Mouse (Mus musculus) embryonic facial prominence, embryonic 12.5 days (tissue): Measurements from ENCODE around the gene Fam198a. TPM values are rescaled to one million over a fixed set of nuclear protein-coding genes. Genes with fewer than 3 reads are reported as not detected.

ENCODE experiments used
- ATAC-seq: fragments of 200-750 bp; cut with Nextera tagmentation; 2 replicates; pipeline ENCODE4 v1.8.0; 2017; ENCODE audit not compliant: insufficient number of reproducible peaks, insufficient read depth, low FRiP score, low TSS enrichment
- H3K27ac ChIP-seq: fragments of 300-500 bp; sonication (generic); 2 replicates; pipeline ENCODE4 v1.5.1; 2016; ENCODE audit warnings: mild to moderate bottlenecking
- H3K27me3 ChIP-seq: fragments of 300-500 bp; sonication (generic); 2 replicates; pipeline ENCODE4 v1.6.1; 2016; ENCODE audit warnings: mild to moderate bottlenecking, moderate library complexity
- H3K36me3 ChIP-seq: fragments of 300-500 bp; sonication (generic); 2 replicates; pipeline ENCODE4 v1.6.1; 2016; ENCODE audit warnings: mild to moderate bottlenecking
- H3K4me1 ChIP-seq: fragments of 300-500 bp; sonication (generic); 2 replicates; pipeline ENCODE4 v1.6.1; 2016
- H3K4me2 ChIP-seq: fragments of 300-500 bp; sonication (generic); replicated peaks from 2 replicates; pipeline ENCODE4 v1.6.1; 2016; ENCODE audit warnings: mild to moderate bottlenecking, moderate library complexity
- H3K4me3 ChIP-seq: fragments of 300-500 bp; sonication (generic); 2 replicates; pipeline ENCODE4 v1.5.1; 2016; ENCODE audit warnings: mild to moderate bottlenecking
- H3K9ac ChIP-seq: fragments of 300-500 bp; sonication (generic); 2 replicates; pipeline ENCODE4 v1.6.1; 2016; ENCODE audit warnings: mild to moderate bottlenecking, moderate library complexity
- H3K9me3 ChIP-seq: fragments of 300-500 bp; sonication (generic); 2 replicates; pipeline ENCODE4 v1.6.1; 2016; ENCODE audit warnings: mild to moderate bottlenecking, moderate library complexity
- WGBS: fragments of 180-500 bp; shearing (Covaris S2); methylation state at CpG from one replicate; pipeline ENCODE4 v1.1.7; 2016; 5-methylcytosine and 5-hydroxymethylcytosine counted together
- polyA plus RNA-seq: library from polyadenylated mRNA; unstranded; fragments of >200 nt; fragmentation: Nextera tagmentation; extraction: Ambion mirVana; gene quantifications from 2 replicates; pipeline ENCODE4 v1.2.1, GENCODE M21; 2016

Gene Fam198a
- polyA plus RNA-seq, 1 experiment from 2014 or later = 2.1 TPM

DNA sequence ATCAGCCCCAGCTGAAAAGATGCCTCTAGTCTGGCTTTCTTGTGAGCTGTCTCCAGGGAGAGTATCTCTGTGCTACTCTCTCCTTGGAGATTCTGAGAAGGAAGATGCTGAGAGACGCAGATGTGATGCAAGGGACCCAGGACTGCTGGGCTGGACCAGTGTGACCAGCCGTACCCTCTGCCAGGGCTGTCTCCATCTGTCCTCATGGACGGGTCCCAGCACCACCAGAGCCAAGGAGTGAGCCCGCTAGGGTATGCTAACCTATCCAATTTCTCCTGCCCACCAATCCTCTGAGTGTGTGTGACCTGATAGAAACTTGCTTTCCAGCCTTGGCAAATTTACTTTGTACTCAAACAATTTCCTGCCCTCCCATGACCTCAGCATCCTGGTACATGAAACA lies 38.0 kb upstream of the Fam198a start:
- H3K4me1 ChIP-seq = no peaks in the 10 kb centered on the region
- no peak overlapping the region for H3K4me3 ChIP-seq
- H3K4me2 ChIP-seq = no peak overlapping the region
- WGBS = 81% methylated on average over 4 of the region's 4 CpGs
- H3K9me3 ChIP-seq = no peaks in the 10 kb centered on the region
- H3K9ac ChIP-seq = no peak overlapping the region
- H3K36me3 ChIP-seq = no peaks in the 10 kb centered on the region
- no peak for ATAC-seq
- H3K27ac ChIP-seq = no peak overlapping the region
- no peaks in the 10 kb centered on the region for H3K27me3 ChIP-seq

DNA sequence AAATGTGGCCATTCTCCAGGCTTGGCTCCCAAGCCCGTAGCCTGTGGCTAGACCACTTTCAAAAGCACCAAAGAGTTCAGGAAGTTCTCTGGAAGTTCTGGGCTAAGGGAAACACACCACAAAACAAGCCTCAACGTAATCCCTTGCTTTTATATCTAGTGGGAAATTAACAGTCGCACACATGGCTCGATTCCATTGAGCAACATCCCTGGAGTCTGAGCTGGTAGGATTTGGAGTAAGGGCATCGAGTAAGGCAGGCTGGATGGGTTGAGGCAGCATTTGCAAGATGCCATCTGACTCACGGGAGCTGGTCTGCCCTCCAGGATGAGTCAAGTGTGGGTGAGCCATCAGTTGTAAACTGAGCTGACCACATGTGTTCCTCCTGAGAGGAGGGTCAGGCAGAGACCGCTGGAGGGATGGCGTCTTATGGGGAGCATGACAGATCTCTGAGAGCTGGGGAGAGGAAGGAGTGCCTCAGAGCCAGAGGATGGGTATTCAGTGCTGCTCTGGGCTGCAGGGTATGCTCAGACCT lies 36.5 kb upstream of the Fam198a start:
- Histone ChIP-seq H3K9me3 (no peaks in the 10 kb centered on the region), H3K4me2 (no peak overlapping the region), H3K27ac (no peak overlapping the region), H3K36me3 (no peaks in the 10 kb centered on the region), H3K4me1 (no peaks in the 10 kb centered on the region), H3K27me3 (no peaks in the 10 kb centered on the region), H3K9ac (no peak overlapping the region), H3K4me3 (no peak overlapping the region)
- ATAC-seq = no peak
- WGBS = 75% methylated on average over 8 of the region's 8 CpGs

DNA sequence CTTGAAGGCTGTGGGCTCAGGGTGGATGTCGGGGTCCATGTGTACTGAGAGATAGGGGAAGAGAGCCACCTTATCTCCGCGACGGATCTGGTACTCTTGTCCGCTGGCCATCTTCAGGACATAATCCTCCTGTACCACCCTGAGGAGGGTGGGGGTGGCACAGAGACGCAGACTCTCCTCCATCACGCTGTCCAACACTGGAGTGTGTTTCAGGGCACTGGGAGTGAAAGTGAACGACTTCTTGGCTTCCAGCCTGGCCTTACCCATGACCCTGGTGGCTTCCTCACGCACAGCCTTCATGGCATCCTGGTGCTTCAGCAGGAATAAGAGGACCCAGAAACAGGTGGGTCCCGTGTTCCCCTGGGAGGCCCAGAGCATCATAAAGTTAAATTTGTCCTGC lies 35.7 kb upstream of the Fam198a start:
- H3K27ac ChIP-seq = no peak overlapping the region
- no peak for ATAC-seq
- no peak overlapping the region for H3K4me2 ChIP-seq
- H3K9ac ChIP-seq = no peak overlapping the region
- H3K4me3 ChIP-seq = no peak overlapping the region
- no peaks in the 10 kb centered on the region for H3K27me3 ChIP-seq
- 91% methylated on average over 10 of the region's 10 CpGs for WGBS
- no peaks in the 10 kb centered on the region for H3K4me1 ChIP-seq
- H3K36me3 ChIP-seq = no peaks in the 10 kb centered on the region
- no peaks in the 10 kb centered on the region for H3K9me3 ChIP-seq

DNA sequence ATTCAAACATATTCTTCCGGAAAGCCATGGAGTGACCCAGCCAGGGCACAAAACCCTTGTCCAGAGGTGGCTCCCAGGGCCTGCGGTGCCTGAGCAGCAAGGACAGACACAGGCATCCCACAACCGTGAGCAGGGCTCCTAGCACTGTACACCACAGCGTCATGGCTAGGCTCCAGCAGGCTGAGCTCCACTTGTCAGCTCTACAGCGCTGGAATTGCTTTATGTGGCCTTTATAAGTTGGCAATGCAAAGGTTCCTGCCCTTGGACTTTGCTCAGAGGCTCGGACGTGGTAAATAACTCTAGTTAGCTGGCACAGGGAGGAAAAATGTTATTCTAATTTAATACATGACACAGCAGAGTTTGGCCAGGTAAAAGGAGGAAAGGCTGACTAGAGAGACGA lies 34.7 kb upstream of the Fam198a start, which contains the start of gene Cyp8b1:
TSS of gene Cyp8b1 (minus strand) at position 204 of the 400 bp plus-strand sequence.
- Histone ChIP-seq H3K36me3 (no peaks in the 10 kb centered on the region), H3K27me3 (no peaks in the 10 kb centered on the region), H3K27ac (no peak within 1 kb of the TSS), H3K9me3 (no peaks in the 10 kb centered on the region), H3K4me2 (no peak within 1 kb of the TSS), H3K4me3 (no peak within 1 kb of the TSS), H3K9ac (no peak within 1 kb of the TSS), H3K4me1 (no peaks in the 10 kb centered on the region)
- WGBS = 82% methylated on average over 8 of the region's 8 CpGs
- no peak for ATAC-seq

DNA sequence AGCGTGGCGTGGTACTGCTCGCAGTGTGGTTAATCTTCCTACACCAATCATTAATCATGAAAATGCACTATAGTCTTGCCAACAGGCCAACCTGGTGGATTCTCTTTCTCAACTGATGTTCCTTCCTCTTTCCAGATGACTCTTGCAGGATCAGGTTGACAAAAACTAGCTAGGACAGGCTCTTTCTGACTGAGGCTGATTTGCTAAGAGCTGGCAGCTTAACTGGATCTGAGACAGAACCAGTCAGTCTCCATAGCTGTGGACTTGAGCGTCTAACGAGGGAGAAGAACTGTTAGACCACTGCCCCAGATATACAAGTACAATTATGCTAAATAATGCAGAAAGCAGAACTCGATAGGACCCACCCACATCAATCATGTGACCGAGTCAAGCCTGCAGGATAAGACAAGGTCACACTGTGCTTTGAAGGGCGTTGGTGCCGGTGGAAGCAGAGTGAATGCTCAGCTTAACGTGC lies 31.7 kb upstream of the Fam198a start:
- Histone ChIP-seq H3K27me3 (no peaks in the 10 kb centered on the region), H3K9ac (no peak overlapping the region), H3K4me3 (no peak overlapping the region), H3K4me1 (no peaks in the 10 kb centered on the region), H3K27ac (no peak overlapping the region), H3K36me3 (no peaks in the 10 kb centered on the region), H3K4me2 (no peak overlapping the region), H3K9me3 (no peaks in the 10 kb centered on the region)
- 78% methylated on average over 10 of the region's 10 CpGs for WGBS
- no peak for ATAC-seq

DNA sequence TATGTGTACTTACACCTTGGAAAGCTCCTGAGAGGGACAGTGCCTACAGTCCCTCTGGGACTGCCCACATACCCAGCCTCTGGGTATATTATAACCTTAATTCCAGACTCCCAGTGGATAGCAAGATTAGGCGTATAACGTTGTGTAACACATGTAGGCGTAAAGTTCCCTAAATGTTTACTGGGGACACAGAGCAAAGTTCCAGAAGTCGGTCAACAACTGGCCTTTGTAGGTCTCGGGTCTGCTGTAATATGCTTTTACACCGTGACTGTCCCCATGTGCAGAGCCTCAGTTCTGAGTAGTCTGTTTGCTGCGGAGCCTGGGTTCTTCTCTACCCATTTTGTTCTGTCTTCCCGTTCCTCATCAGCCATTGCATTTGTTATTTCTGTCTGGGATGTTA lies 27.3 kb upstream of the Fam198a start:
- no peak for ATAC-seq

DNA sequence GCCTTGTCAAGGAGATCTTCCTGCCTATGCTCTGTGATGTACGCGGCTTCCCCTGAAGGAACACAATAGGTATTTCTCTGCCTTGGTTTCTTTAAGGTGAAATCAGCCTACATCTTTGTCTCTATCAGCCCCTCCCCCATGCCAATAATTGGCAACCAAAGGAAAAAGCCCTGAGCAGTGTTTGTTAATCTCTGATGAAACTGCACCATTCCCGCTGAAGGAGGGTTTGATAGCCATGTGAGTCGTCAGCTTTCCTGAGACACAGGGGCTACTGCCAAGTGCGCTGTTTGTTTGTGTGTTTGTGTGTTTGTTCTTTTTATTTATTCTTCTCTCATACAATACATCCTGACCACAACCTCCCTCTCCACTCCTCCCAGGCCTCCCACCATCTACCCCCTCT lies 26.9 kb upstream of the Fam198a start:
- H3K9ac ChIP-seq = no peak overlapping the region
- 89% methylated on average over 5 of the region's 5 CpGs for WGBS
- H3K4me3 ChIP-seq = no peak overlapping the region
- H3K36me3 ChIP-seq = no peaks in the 10 kb centered on the region
- H3K4me2 ChIP-seq = no peak overlapping the region
- ATAC-seq = no peak
- peaks cover 5% of the 10 kb centered on the region; the same call in 1 of the 2 replicates for H3K4me1 ChIP-seq
- no peaks in the 10 kb centered on the region for H3K27me3 ChIP-seq
- no peaks in the 10 kb centered on the region for H3K9me3 ChIP-seq
- H3K27ac ChIP-seq = no peak overlapping the region

More for the DNA sequence above, 27.3 kb upstream of the Fam198a start:
- H3K4me2 ChIP-seq = no peak overlapping the region
- no peaks in the 10 kb centered on the region for H3K27me3 ChIP-seq
- no peak overlapping the region for H3K27ac ChIP-seq
- H3K4me3 ChIP-seq = no peak overlapping the region
- H3K4me1 ChIP-seq = peaks cover 5% of the 10 kb centered on the region; the same call in 1 of the 2 replicates
- no peaks in the 10 kb centered on the region for H3K9me3 ChIP-seq
- 88% methylated on average over 8 of the region's 8 CpGs for WGBS
- H3K36me3 ChIP-seq = no peaks in the 10 kb centered on the region
- no peak overlapping the region for H3K9ac ChIP-seq

DNA sequence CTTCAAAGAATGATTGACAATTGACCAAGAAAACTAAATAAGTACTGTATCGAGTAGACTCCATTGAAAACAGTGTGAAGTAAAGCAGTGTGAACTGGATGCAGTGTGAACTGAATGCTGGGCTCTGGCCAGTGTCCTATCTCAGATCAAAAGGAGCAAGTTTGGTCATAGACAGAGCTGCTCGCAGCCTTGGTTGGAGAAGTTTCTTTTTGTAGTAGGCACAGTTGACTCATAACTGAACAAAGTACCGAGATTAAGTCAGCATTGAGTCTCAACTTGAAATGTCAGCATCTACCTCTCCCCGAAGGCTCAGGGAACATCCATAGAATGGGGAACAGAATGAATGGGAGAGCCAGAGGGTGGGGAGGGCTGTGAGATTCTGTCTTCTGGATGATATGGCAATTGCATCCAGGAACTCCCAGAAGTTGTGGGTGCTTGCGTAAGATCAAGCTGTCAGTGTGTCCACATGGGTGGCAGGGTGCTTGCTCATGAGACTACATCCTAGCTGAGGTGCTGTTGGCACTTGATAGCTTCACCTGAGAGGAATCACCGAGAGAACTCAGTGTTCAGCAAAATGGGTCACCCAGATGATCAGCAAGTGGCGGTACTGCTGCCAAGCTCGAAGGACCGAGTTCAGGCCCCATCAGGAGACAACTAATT lies 25.8 kb upstream of the Fam198a start:
- Histone ChIP-seq H3K9ac (no peak overlapping the region), H3K27ac (no peak overlapping the region), H3K4me2 (no peak overlapping the region), H3K36me3 (no peaks in the 10 kb centered on the region), H3K4me3 (no peak overlapping the region), H3K27me3 (no peaks in the 10 kb centered on the region), H3K9me3 (no peaks in the 10 kb centered on the region), H3K4me1 (peaks cover 5% of the 10 kb centered on the region; the same call in 1 of the 2 replicates)
- 93% methylated on average over 9 of the region's 9 CpGs for WGBS
- ATAC-seq = no peak

DNA sequence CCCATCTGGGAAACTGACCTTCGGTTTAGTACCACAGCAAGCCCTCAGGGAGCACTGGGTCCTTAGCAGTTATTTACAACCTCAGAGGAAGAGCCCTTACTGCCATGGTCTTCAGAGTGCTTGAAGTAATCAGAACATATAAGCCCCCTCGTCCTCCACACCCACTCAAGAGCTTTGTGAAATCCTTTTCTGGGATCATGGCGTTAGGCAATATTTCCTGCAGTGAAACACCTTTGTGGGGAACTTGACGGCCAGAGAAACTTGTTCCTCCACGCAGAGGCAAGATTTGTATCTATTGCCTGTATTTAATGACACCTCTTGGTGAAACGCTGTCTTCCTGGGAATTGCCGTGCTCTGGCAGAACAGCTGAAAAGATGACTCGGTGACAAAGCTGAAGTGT lies 24.8 kb upstream of the Fam198a start:
- WGBS = 74% methylated on average over 8 of the region's 8 CpGs
- Histone ChIP-seq H3K4me1 (peaks cover 5% of the 10 kb centered on the region; the same call in 1 of the 2 replicates), H3K9me3 (no peaks in the 10 kb centered on the region), H3K4me3 (no peak overlapping the region), H3K27me3 (no peaks in the 10 kb centered on the region), H3K9ac (no peak overlapping the region), H3K27ac (no peak overlapping the region), H3K4me2 (no peak overlapping the region), H3K36me3 (no peaks in the 10 kb centered on the region)
- ATAC-seq = no peak

DNA sequence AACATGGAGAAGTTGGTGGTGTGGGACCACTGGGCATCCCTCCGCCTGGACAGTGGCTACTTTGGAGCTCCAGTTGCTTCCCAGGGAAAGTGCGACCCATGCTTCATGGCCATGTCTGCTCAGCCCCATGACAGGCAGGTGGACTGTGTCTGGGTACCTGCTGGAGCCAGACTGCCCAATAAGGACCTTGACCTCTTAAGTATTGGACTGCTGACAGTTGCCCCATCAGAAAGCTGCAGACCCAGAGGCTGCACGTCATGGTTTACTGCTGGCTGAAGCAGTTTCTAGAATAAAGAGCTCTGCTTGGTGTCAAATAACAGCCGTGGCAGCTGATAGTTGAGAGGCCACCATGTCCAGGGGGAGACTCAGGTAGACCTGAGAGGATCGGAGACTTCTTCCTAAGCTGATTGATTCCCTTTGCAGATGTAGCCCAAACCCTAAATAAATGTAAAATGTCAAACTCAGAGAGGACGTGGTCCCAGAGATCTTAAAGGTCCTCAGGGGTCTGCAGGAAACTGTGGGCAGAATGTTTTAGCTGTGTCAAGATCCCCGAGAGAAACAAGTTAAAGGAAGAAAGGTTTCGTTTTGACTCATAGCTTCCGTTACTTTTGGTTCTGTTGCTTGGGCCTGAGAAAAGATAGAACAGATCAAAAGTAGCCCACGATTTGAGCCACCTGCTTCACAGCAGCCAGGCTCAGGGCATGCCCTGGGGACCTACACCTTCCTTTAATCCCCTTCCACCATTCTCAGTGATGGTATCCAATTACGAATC lies 24.0 kb upstream of the Fam198a start:
- no peak overlapping the region for H3K27ac ChIP-seq
- H3K4me2 ChIP-seq = no peak overlapping the region
- no peaks in the 10 kb centered on the region for H3K36me3 ChIP-seq
- ATAC-seq = no peak
- H3K4me1 ChIP-seq = peaks cover 5% of the 10 kb centered on the region; the same call in 1 of the 2 replicates
- no peak overlapping the region for H3K9ac ChIP-seq
- H3K4me3 ChIP-seq = no peak overlapping the region
- no peaks in the 10 kb centered on the region for H3K27me3 ChIP-seq
- H3K9me3 ChIP-seq = no peaks in the 10 kb centered on the region
- 47% methylated on average over 11 of the region's 11 CpGs for WGBS

DNA sequence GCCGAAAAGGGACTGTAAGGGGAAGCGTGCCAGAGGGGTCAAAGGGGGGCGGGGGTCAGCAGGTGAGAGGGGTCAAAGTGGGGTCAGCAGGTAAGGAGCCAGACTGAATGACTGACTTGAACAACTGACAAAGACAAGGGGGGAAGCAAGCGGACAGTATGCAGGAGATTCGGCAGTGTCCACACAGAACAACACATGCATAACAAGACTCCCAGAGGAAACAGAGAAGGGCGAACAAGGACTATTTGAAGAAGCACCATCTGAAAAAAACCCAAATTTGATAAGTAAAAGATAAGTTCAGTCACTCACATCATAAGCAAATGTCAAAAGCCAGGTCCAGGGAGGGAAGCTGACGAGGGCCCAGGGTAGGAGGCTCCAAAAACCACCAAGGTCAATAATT lies 23.1 kb upstream of the Fam198a start:
- 79% methylated on average over 7 of the region's 7 CpGs for WGBS
- Histone ChIP-seq H3K36me3 (no peaks in the 10 kb centered on the region), H3K27me3 (no peaks in the 10 kb centered on the region), H3K4me2 (no peak overlapping the region), H3K4me3 (no peak overlapping the region), H3K27ac (no peak overlapping the region), H3K9me3 (no peaks in the 10 kb centered on the region), H3K4me1 (peaks cover 5% of the 10 kb centered on the region; the same call in 1 of the 2 replicates), H3K9ac (no peak overlapping the region)
- no peak for ATAC-seq

DNA sequence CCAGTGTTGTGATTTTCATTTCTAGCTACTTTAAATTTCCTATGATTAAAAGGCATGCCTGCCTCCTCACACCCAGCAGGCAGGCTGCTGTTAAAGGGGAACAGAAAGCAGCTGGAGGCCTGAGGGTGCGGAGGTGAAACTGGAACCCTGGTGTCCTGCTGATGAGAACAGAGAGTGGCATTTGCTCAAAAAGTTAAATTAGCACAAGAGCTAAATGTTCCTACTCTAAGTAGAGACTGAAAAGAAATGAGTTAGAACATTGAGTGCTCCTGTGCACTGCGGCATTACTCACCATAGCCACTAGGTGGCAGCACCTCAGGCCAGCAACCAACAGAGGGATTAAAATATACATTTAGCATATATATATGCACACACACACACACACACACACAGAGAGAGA lies 22.3 kb upstream of the Fam198a start:
- H3K4me2 ChIP-seq = no peak overlapping the region
- H3K4me1 ChIP-seq = peaks cover 5% of the 10 kb centered on the region; the same call in 1 of the 2 replicates
- H3K9ac ChIP-seq = no peak overlapping the region
- no peaks in the 10 kb centered on the region for H3K36me3 ChIP-seq
- ATAC-seq = no peak
- H3K27ac ChIP-seq = no peak overlapping the region
- WGBS = 19% methylated on average over 2 of the region's 2 CpGs
- no peaks in the 10 kb centered on the region for H3K9me3 ChIP-seq
- H3K27me3 ChIP-seq = no peaks in the 10 kb centered on the region
- no peak overlapping the region for H3K4me3 ChIP-seq
